ENCODE assay signal across 27 mouse cellular contexts in genomic region chr9:22402976-22403375, GRCm38 (mm10). TPM values are rescaled to one million over a fixed set of nuclear protein-coding genes. Genes with fewer than 3 reads are reported as not detected.
DNase-seq lines count a peak whose midpoint lies in the region; ATAC-seq and TF ChIP-seq lines count a peak whose summit lies in the region.
"Had no signal": no experiment of that assay in that cellular context is flagged by ENCODE, and none has a peak within 500 bp of the region (broad histone marks: within the 10 kb centered on the region; RNA-seq: fewer than 3 reads in every experiment).

No protein-coding gene starts in this region.

- 77% methylated on average over 3 of the region's 3 CpGs for WGBS in kidney, adult 2 months
- 84% methylated on average over 3 of the region's 3 CpGs for WGBS in hindbrain, embryonic 14.5 days

- no peak for TF ChIP-seq POLR2A in MEL (IDR thresholded peaks at IDR 0.05; ENCODE audit: control insufficient read depth in 1 of 2, insufficient read depth in 1 of 2, low read depth in 1 of 2, low read length in 2 of 2, poor library complexity in 1 of 2)
- TF ChIP-seq POLR2A in kidney, adult 2 months (IDR thresholded peaks at IDR 0.05; ENCODE audit: low read depth, low read length): no peak

- no peak for TF ChIP-seq RAD21 in MEL (IDR thresholded peaks at IDR 0.05; ENCODE audit: low read depth, low read length)

- H3K36me3 ChIP-seq in MEL (ENCODE audit: control insufficient read depth in 1 of 2, insufficient read depth in 2 of 2, low read length in 2 of 2): peaks cover 0 to 6% of the 10 kb centered on the region in 2 experiments; a peak in 2 of 4 replicates
- H3K36me3 ChIP-seq in kidney, adult 2 months (ENCODE audit: control insufficient read depth, insufficient read depth, low read length): no peaks in the 10 kb centered on the region
- H3K36me3 ChIP-seq in hindbrain, embryonic 14.5 days (replicated peaks; ENCODE audit: control insufficient read depth, insufficient read depth): no peaks in the 10 kb centered on the region
- H3K36me3 ChIP-seq: G1E had no signal

- H3K4me3 ChIP-seq in MEL (ENCODE audit: control insufficient read depth in 1 of 2, insufficient read depth in 1 of 2, low read depth in 2 of 2, low read length in 2 of 2): peak overlapping the region in 1 of 2 experiments; percentile 2; a peak in 1 of 4 replicates
- H3K4me3 ChIP-seq in kidney, adult 2 months (ENCODE audit: insufficient read depth, low read depth, low read length): no peak overlapping the region
- H3K4me3 ChIP-seq in hindbrain, embryonic 14.5 days (replicated peaks; ENCODE audit: low read length): no peak overlapping the region

- H3K27me3 ChIP-seq in MEL (ENCODE audit: control insufficient read depth in 1 of 2, insufficient read depth in 2 of 2, low read length in 2 of 2): no peaks in the 10 kb centered on the region
- no peaks in the 10 kb centered on the region for H3K27me3 ChIP-seq in kidney, adult 2 months (replicated peaks; ENCODE audit: control insufficient read depth, insufficient read depth, low read length)
- H3K27me3 ChIP-seq in hindbrain, embryonic 14.5 days (ENCODE audit: control insufficient read depth, insufficient read depth, low read length): no peaks in the 10 kb centered on the region
- H3K27me3 ChIP-seq: CH12.LX, Patski had no signal

- TF ChIP-seq EP300 in MEL (IDR thresholded peaks at IDR 0.05; ENCODE audit: low read depth in 1 of 2, low read length in 2 of 2): peak in 1 of 2 experiments; percentile 83; a peak in 2 of 4 replicates

- DNase-seq in thymus, postnatal 0 days (ENCODE audit: low spot score): peak; percentile 37
- DNase-seq in thymus, postnatal 14 days: no peak
- DNase-seq in MEL (ENCODE audit: low read depth, low spot score): peak; percentile 74
- DNase-seq in kidney, adult 2 months: no peak
- DNase-seq in hindbrain, embryonic 14.5 days (ENCODE audit: low spot score): no peak
- DNase-seq: adrenal gland, adult 2 months; adrenal gland, adult 8-10 months; adrenal gland, postnatal 10 days; adrenal gland, postnatal 14 days; adrenal gland, postnatal 25 days; adrenal gland, postnatal 36 days; B cell, adult 2 months; cerebellum, adult 11 months; cerebellum, adult 11-12 months; cerebellum, adult 18-20 months; cerebellum, adult 2 months had no signal

- H3K27ac ChIP-seq in MEL (ENCODE audit: control insufficient read depth, low read depth, low read length): peak overlapping the region; percentile 13; the same call in 1 of the 2 replicates
- no peak overlapping the region for H3K27ac ChIP-seq in kidney, adult 2 months (ENCODE audit: insufficient read depth, low read depth, low read length)
- no peak overlapping the region for H3K27ac ChIP-seq in hindbrain, embryonic 14.5 days

- no peaks in the 10 kb centered on the region for H3K79me2 ChIP-seq in MEL (ENCODE audit: control insufficient read depth, insufficient read depth, low read length, poor library complexity)

- H3K4me2 ChIP-seq in hindbrain, embryonic 14.5 days (replicated peaks): no peak overlapping the region

- peak overlapping the region; percentile 32 for H3K9ac ChIP-seq in MEL (ENCODE audit: control insufficient read depth, low read depth, low read length, poor library complexity, severe bottlenecking)
- H3K9ac ChIP-seq in hindbrain, embryonic 14.5 days: no peak overlapping the region

- H3K9me3 ChIP-seq in MEL (replicated peaks; ENCODE audit: insufficient read depth, low read length): no peaks in the 10 kb centered on the region
- no peaks in the 10 kb centered on the region for H3K9me3 ChIP-seq in hindbrain, embryonic 14.5 days (ENCODE audit: control insufficient read depth, low read length)
- H3K9me3 ChIP-seq: G1E had no signal

- ATAC-seq in megakaryocyte progenitor cell, adult 5-6 weeks (replicated peaks; ENCODE audit: poor library complexity): 0 out of 2 replicates have a peak, but pooled peaks have one; percentile 20
- ATAC-seq in hindbrain, embryonic 14.5 days (ENCODE audit: low FRiP score): no peak
- ATAC-seq: activated CD4-positive, CD25-positive, alpha-beta regulatory T cell, adult 4 months; CD4-positive, CD25-positive, alpha-beta regulatory T cell, adult 4 months; Patski had no signal

- no peak for TF ChIP-seq CTCF in MEL (IDR thresholded peaks at IDR 0.05 in 2 of 3, conservative IDR thresholded peaks at IDR 0.05 in 1 of 3; ENCODE audit: control insufficient read depth in 1 of 3, insufficient read depth in 1 of 3, low read depth in 2 of 3, low read length in 3 of 3, poor library complexity in 1 of 3, severe bottlenecking in 1 of 3)
- no peak for TF ChIP-seq CTCF in kidney, adult 2 months (conservative IDR thresholded peaks at IDR 0.05; ENCODE audit: insufficient read depth, insufficient read length, low read depth, low read length)

- H3K4me1 ChIP-seq in MEL (ENCODE audit: control insufficient read depth in 1 of 2, insufficient read depth in 2 of 2, low read length in 2 of 2): peaks cover 6 to 8% of the 10 kb centered on the region in 2 experiments; a peak in 3 of 4 replicates
- H3K4me1 ChIP-seq in kidney, adult 2 months (ENCODE audit: control insufficient read depth, insufficient read depth, low read length): no peaks in the 10 kb centered on the region
- no peaks in the 10 kb centered on the region for H3K4me1 ChIP-seq in hindbrain, embryonic 14.5 days (replicated peaks; ENCODE audit: control insufficient read depth, insufficient read depth, low read length)

TF ChIP-seq in MEL, 35 proteins besides CTCF, POLR2A, EP300 and RAD21 (continues in another document):
- TF ChIP-seq MYC (IDR thresholded peaks at IDR 0.05; ENCODE audit: low read depth, low read length): no peak
- TF ChIP-seq TBP (IDR thresholded peaks at IDR 0.05; ENCODE audit: low read depth, low read length): no peak
- TF ChIP-seq GABPA (IDR thresholded peaks at IDR 0.05; ENCODE audit: low read depth, low read length): no peak
- no peak for TF ChIP-seq USF2 (IDR thresholded peaks at IDR 0.05; ENCODE audit: borderline replicate concordance in 1 of 2, insufficient read depth in 1 of 2, low read depth in 1 of 2, low read length in 2 of 2)
- no peak for TF ChIP-seq NELFE (IDR thresholded peaks at IDR 0.05; ENCODE audit: low read depth, low read length)
- no peak for TF ChIP-seq UBTF (IDR thresholded peaks at IDR 0.05; ENCODE audit: borderline replicate concordance, insufficient read depth, low read depth, low read length)
- no peak for TF ChIP-seq ELF1 (IDR thresholded peaks at IDR 0.05; ENCODE audit: low read depth, low read length)
- no peak for TF ChIP-seq SMC3 (IDR thresholded peaks at IDR 0.05; ENCODE audit: low read depth, low read length)
- no peak for TF ChIP-seq MAFK (IDR thresholded peaks at IDR 0.05; ENCODE audit: borderline replicate concordance, low read depth, low read length)
- no peak for TF ChIP-seq USF1 (IDR thresholded peaks at IDR 0.05; ENCODE audit: low read depth, low read length)
- peak; percentile 32; the same call in 1 of the 2 replicates for TF ChIP-seq RCOR1 (IDR thresholded peaks at IDR 0.05; ENCODE audit: low read depth, low read length)
- peak; percentile 72 for TF ChIP-seq ETS1 (IDR thresholded peaks at IDR 0.05; ENCODE audit: low read depth, low read length)
- no peak for TF ChIP-seq CHD1 (IDR thresholded peaks at IDR 0.05; ENCODE audit: low read depth, low read length)
- no peak for TF ChIP-seq MEF2A (IDR thresholded peaks at IDR 0.05; ENCODE audit: extremely low read depth, insufficient replicate concordance, low read depth, low read length, poor library complexity, severe bottlenecking)
- TF ChIP-seq BHLHE40 (IDR thresholded peaks at IDR 0.05; ENCODE audit: borderline replicate concordance, low read depth, low read length): no peak
- no peak for TF ChIP-seq NRF1 (IDR thresholded peaks at IDR 0.05; ENCODE audit: insufficient read depth, low read depth, low read length, poor library complexity, severe bottlenecking)
- no peak for TF ChIP-seq ZKSCAN1 (IDR thresholded peaks at IDR 0.05; ENCODE audit: low read depth, low read length)
- no peak for TF ChIP-seq MAZ (IDR thresholded peaks at IDR 0.05; ENCODE audit: low read depth, low read length)
- TF ChIP-seq MYB (IDR thresholded peaks at IDR 0.05; ENCODE audit: low read depth, low read length): peak; percentile 74; the same call in 1 of the 2 replicates
- TF ChIP-seq GATA1 (IDR thresholded peaks at IDR 0.05; ENCODE audit: low read depth, low read length): no peak
- TF ChIP-seq POLR2AphosphoS5 (IDR thresholded peaks at IDR 0.05; ENCODE audit: borderline replicate concordance, low read depth, low read length): no peak

RNA-seq across cellular contexts. Expression of gene 9530077C05Rik, which starts 8.3 kb away (rescaled TPM):
- polyA plus RNA-seq in thymus, postnatal 0 days (2015; fragmentation: Nextera tagmentation; extraction: Ambion mirVana): 12.3 and 16.2 TPM in 2 replicates
- total RNA-seq in MEL (2012; rRNA removed): 4.1 and 4.5 TPM in 2 replicates
- polyA plus RNA-seq in MEL (2012; ENCODE audit: insufficient read depth in 1 of 2, insufficient read length in 2 of 2, low read depth in 1 of 2, low replicate concordance in 2 of 2, missing spikeins in 1 of 2): 1 to 10 TPM in 1 of 2 experiments, not detected in 1; 6.9 TPM
- total RNA-seq in megakaryocyte progenitor cell, adult 5-6 weeks (2015): 2.1 and 2.5 TPM in 2 replicates
- 2.2 and 5.4 TPM in 2 replicates for total RNA-seq in megakaryocyte progenitor cell, adult 5-6 weeks (2017)
- polyA plus RNA-seq in kidney, adult 2 months (2012; rRNA removed): 1.0 and 1.1 TPM in 2 replicates
- polyA plus RNA-seq in hindbrain, embryonic 14.5 days (2014; fragmentation: Nextera tagmentation; extraction: Ambion mirVana): 11.8 and 14.9 TPM in 2 replicates

RNA-seq across cellular contexts. Expression of gene Anln, which starts 14.0 kb away (rescaled TPM):
- polyA plus RNA-seq in thymus, postnatal 0 days (2015; fragmentation: Nextera tagmentation; extraction: Ambion mirVana): 20.1 and 20.7 TPM in 2 replicates
- 93.3 and 105 TPM in 2 replicates for total RNA-seq in MEL (2012; rRNA removed)
- polyA plus RNA-seq in MEL (2012; ENCODE audit: insufficient read depth in 1 of 2, insufficient read length in 2 of 2, low read depth in 1 of 2, low replicate concordance in 2 of 2, missing spikeins in 1 of 2): 100 to 1,000 TPM in 1 of 2 experiments, 10 to 100 TPM in 1; 93.3 to 114 TPM
- 68.3 and 76.2 TPM in 2 replicates for total RNA-seq in megakaryocyte progenitor cell, adult 5-6 weeks (2015)
- total RNA-seq in megakaryocyte progenitor cell, adult 5-6 weeks (2017): 44.9 and 58.8 TPM in 2 replicates
- polyA plus RNA-seq in kidney, adult 2 months (2012; rRNA removed): 0.33 and 0.44 TPM in 2 replicates
- 6.4 and 6.6 TPM in 2 replicates for polyA plus RNA-seq in hindbrain, embryonic 14.5 days (2014; fragmentation: Nextera tagmentation; extraction: Ambion mirVana)

RNA-seq across cellular contexts. Expression of gene Gm17545, which starts 51.1 kb away (rescaled TPM):
- not detected in 2 replicates for polyA plus RNA-seq in thymus, postnatal 0 days (2015; fragmentation: Nextera tagmentation; extraction: Ambion mirVana)
- not detected in 2 replicates for total RNA-seq in MEL (2012; rRNA removed)
- polyA plus RNA-seq in MEL (2012; ENCODE audit: insufficient read depth in 1 of 2, insufficient read length in 2 of 2, low read depth in 1 of 2, low replicate concordance in 2 of 2, missing spikeins in 1 of 2): not detected
- not detected in 2 replicates for total RNA-seq in megakaryocyte progenitor cell, adult 5-6 weeks (2015)
- total RNA-seq in megakaryocyte progenitor cell, adult 5-6 weeks (2017): not detected in 2 replicates
- not detected in 2 replicates for polyA plus RNA-seq in kidney, adult 2 months (2012; rRNA removed)
- polyA plus RNA-seq in hindbrain, embryonic 14.5 days (2014; fragmentation: Nextera tagmentation; extraction: Ambion mirVana): not detected in 2 replicates
- total RNA-seq: adrenal gland, adult 18-20 months; adrenal gland, adult 2 months; adrenal gland, adult 8-10 months; adrenal gland, postnatal 10 days; adrenal gland, postnatal 14 days; adrenal gland, postnatal 25 days; adrenal gland, postnatal 36 days; adrenal gland, postnatal 4 days; CH12.LX; ES-E14; G1E had no signal
- polyA plus RNA-seq: activated CD4-positive, CD25-positive, alpha-beta regulatory T cell, adult 4 months; adrenal gland, adult 2 months; brain, embryonic 14.5 days; C2C12; CD4-positive, CD25-positive, alpha-beta regulatory T cell, adult 4 months; cerebellum, adult 2 months; G1E; Patski had no signal

Comparison
In these comparisons a context has a peak if more than half of its experiments do, and no peak if none do; other contexts are left out.
1. DNase-seq: peak in thymus, postnatal 0 days (single experiment) and MEL (single experiment); none in thymus, postnatal 14 days (single experiment), kidney, adult 2 months (single experiment) and hindbrain, embryonic 14.5 days (single experiment).